Mouse (Mus musculus): Measurements from ENCODE around the gene Cxcl12.

DNA sequence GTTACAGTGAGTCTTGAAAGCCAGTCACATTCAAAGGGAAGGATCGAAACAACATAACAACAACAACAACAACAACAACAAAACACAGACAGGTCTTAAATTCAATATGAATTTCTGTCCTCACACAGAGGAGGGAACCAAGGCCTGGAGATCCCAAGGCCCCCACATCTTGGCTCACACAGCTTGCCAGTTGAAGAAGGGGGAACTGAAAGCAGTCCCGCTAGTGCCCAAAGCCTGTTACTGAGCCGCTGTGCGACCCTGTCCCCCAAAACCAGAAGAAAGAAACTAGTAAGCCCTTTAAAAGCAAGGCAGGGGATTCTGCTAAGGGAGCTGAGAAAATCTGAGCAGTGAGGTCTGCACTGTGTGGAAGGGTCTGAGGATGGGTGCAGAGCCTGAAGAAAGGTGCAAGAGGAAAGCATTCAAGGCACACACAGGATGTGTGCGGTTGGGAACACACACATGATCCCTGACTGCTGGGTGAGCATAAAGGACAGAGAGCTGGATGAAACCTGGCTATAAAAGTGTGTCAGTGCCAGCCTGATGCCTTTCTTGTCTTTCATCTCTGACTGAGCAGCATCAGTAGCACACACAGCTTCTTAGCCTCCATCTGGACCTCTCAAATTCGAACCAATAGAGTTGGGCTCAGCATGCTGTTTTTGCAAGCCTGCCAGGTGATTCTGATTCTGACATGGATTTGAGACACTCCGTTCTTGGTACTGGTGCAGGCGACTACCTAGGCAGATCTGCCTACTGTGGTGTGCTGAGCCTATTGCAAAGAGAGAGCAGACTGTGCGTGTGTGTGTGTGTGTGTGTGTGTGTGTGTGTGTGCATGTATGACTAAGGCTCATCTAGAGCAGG, 50.3 kb downstream of the Cxcl12 start:
- TF ChIP-seq CTCF (IDR thresholded peaks at IDR 0.05) (no peak), POLR2A (IDR thresholded peaks at IDR 0.05; ENCODE audit: insufficient read depth, low read depth, low read length) (no peak)
